Mouse (Mus musculus) splenic B cell, adult 2 months (primary cell): ENCODE measurements at regions not wholly inside any gene's neighbourhood (a gene's known extent, or its start where the extent isn't known, plus 50 kb on each side); places are given as distances from the start of the nearest gene placed in this dataset.

Source experiments
- DNase-seq: peaks from one replicate; pipeline ENCODE4 v3.0.0-alpha.2; 2011; ENCODE audit warnings: low read depth, low spot score
- H3K27me3 ChIP-seq: 2 replicates; pipeline ENCODE4 v1.6.1; 2012; ENCODE audit warnings: mild to moderate bottlenecking, low read length, moderate library complexity, mixed read lengths; ENCODE audit not compliant: control insufficient read depth, poor library complexity, insufficient read depth, severe bottlenecking
- H3K36me3 ChIP-seq: 2 replicates; pipeline ENCODE4 v1.6.1; 2012; ENCODE audit warnings: mild to moderate bottlenecking, low read length, moderate library complexity, mixed read lengths; ENCODE audit not compliant: control insufficient read depth, poor library complexity, insufficient read depth, severe bottlenecking

DNA sequence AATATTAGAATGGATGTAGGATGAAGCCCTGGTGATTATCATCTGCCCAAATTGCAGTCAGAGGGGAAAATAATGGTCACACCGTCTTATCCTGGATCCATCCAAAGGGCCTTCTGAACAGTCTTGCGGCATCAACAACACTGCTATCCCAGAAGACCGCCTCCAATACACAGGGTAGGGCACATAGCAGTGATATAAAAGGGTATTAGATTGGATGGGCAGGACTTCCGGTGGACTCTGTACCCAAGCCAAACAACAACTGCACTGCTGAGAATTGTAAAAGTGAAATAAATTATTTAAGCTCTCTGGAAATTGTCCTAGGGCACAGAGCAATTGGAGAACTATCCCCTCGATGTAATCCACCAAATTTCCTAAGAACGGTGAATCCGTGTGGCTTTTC, 173.0 kb upstream of the Klf7 start:
- no peak for DNase-seq
- no peaks in the 10 kb centered on the region for H3K27me3 ChIP-seq
- no peaks in the 10 kb centered on the region for H3K36me3 ChIP-seq

DNA sequence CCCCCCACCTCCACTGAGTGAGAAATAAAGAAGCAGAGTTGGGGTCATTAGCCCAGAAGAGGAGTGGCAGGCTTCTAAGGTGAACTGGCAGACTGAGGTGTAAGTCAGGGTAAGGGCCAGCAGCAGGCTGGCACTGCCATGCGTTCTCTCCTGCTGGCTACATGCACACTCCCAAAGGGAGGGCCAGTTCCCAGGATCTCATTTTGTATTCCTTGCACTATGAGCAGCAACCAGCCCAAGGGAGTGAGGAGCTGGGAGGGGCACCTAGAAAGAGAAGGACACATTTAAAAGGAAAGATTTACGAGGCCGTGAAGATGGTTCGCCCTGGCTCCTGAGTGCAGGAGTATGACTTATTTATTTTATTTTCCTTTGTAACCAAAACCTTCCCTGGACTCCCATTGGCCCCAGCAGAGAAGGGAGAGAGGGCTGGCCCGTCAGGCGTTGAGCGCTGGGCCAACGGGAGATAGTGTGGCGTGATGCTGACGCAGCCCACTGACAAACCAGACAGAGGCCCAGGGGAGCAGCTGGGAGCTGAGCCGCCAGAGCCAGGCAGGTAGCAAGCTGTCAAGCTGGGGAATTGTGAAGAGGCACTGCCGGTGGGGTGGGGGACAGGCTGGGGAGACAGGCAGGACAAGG, 166.8 kb upstream of the Klf7 start:
- DNase-seq = no peak

DNA sequence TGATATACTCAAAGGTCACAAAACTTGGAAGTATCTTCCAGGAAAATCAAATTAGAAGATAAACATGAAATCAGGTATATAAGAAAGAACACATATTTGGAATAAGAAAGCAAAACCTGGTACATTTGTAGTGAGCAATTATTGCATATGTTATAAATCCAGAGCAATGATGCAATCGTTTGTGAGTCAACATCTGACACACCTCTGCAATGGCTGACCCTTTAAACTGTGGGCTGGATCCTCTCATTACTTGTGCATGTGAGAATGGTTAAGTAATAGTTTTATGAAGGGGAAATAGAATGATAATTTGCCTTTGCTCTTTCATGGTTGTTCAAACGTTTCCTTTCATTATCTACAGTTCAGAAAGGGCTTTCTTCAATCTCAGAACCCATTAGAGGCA, 165.0 kb upstream of the Klf7 start:
- Histone ChIP-seq H3K27me3 (no peaks in the 10 kb centered on the region), H3K36me3 (no peaks in the 10 kb centered on the region)
- no peak for DNase-seq

More for the DNA sequence above, 166.8 kb upstream of the Klf7 start:
- no peaks in the 10 kb centered on the region for H3K27me3 ChIP-seq
- H3K36me3 ChIP-seq = no peaks in the 10 kb centered on the region

DNA sequence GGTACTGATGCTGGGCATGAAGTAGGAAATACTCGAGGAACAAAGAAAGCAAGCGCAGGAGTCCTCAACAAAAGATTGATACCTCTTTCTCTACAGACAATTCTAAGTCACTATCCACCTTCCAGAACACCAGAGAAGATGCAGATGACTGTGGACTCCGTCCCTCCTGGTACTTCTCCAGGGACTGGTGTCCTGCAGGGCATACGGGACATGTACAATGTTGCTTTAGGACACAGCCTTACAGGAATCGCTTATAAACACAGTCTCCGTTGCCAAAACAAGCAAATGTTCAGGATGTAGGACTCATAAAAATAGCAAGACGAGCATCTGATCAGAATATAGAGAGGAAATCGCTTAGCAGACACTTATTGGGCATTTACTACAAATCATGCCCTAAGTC, 162.6 kb upstream of the Klf7 start:
- no peak for DNase-seq
- Histone ChIP-seq H3K36me3 (no peaks in the 10 kb centered on the region), H3K27me3 (no peaks in the 10 kb centered on the region)

DNA sequence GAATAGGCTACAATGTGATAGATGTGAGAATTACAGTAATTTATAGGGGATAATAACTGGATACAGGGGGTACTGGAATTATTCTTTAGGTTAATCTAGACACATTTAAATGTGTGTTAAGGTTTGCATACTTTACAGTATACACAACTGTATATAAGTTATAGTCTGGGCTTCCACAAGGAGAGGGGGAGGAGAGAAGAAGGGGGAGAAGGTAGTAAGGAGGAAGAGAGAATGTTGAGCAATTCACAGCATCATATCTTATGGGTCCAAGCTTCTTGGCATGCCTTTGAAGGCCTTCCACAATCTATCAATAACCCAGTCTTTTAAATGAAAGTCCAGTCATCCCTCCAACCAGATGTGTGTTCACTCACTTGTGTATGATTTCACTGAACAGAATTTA, 153.8 kb upstream of the Klf7 start:
- Histone ChIP-seq H3K36me3 (no peaks in the 10 kb centered on the region), H3K27me3 (no peaks in the 10 kb centered on the region)
- no peak for DNase-seq

DNA sequence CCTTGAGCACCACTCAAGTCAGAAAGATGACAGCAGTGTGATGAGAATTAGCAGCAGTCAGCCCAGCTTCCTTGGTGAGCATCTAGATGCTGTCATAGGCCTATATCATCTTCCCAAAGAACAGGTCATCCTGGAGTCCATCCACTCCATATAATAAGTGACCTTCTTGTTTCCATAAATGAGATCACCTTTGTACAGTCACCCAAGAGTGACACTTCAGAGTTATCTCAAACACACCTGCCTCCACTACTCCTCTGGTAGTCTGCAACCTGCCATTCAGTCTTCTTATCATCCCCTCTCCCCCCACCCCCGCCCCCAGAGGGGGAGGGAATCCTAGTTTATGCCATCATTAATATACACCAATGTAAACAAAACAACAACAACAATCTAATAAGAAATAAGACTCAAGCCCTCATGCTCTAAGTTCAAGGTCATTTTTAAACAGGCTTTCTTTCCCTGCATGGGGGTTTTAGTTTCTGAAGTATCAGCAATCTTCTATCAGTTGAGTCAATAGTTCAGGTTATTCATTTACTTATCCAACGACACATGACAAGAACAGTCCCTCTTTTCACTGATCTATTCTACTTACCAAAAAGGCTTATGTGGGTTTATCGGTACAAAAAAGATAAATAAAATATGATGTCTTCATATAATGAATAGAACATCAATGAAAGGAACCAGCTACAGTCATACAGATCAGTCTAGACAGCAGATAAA, 153.2 kb upstream of the Klf7 start:
- no peaks in the 10 kb centered on the region for H3K36me3 ChIP-seq
- no peaks in the 10 kb centered on the region for H3K27me3 ChIP-seq
- no peak for DNase-seq

DNA sequence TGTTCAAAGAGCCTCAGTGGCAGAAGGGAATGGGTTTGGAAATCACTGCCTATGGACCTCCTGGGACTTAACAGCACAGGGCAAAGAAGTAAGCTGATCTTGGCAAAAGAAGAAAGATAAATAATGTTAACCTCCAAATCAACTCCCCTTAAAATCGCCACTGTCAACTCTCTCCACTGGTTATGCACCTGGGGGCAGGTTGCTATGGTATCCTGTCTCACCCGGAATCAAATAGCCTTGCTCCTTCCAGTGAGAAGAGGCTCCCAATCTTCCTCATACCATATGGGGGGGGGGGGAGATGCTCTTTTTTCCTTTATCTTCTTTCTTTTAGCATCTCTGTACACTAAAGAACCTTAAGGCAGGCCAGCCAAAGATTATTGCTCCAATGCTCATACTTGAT, 135.2 kb upstream of the Klf7 start:
- Histone ChIP-seq H3K27me3 (no peaks in the 10 kb centered on the region), H3K36me3 (no peaks in the 10 kb centered on the region)
- no peak for DNase-seq

DNA sequence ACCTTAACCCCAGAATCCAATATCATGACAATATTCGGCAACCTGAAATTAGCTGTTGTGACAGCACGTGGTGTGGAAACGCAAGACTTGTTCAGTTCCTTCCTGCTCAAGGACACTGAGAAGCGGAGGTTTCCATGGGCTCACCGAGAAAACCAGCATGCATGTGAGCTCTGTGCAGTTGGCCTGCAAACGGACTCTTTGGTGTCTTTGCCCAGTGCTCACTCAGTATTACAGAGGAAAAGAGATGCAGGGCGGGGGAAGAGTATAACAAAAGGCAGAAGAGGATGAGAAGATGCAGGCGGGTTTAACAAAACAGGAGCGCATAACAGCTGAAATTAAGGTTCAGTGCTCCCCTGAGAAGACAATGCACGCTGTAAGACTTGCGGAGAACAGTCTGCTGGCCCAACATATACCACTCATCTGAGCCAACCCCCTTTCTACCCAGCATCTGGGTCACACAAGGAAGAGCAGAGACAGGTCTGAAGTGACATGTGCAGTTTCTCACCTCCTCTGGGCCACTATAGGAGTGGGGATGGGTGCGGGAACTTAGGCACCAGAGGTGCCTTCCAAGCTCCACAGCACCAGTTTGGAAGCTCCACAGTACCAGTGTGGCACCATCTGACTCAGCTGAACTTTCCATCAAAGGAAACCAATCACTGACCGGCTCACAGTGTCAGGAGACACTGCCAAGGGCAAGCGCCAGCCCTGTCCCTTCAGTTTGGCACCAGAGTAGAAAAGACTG, 133.6 kb upstream of the Klf7 start:
- DNase-seq = no peak
- Histone ChIP-seq H3K27me3 (no peaks in the 10 kb centered on the region), H3K36me3 (no peaks in the 10 kb centered on the region)

DNA sequence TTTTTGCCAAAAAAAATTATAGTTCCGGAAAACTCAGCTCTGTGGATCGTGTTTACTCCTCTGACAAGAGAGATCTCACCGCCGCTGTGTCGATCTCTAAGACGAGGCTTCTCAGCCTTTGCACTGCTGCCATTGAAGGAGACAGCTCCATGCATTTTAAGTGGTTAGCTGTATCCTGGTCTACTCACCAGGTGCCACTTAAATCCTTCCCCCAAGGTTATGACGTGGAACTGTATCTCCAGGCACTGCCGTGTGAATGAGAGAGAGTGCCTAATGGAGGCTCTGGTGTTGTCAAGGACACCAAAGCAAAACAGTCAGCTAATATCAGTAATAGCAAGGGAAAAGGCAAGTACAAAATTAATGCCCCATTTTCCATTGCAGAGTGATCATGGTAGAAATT, 132.6 kb upstream of the Klf7 start:
- no peak for DNase-seq
- Histone ChIP-seq H3K36me3 (no peaks in the 10 kb centered on the region), H3K27me3 (no peaks in the 10 kb centered on the region)

DNA sequence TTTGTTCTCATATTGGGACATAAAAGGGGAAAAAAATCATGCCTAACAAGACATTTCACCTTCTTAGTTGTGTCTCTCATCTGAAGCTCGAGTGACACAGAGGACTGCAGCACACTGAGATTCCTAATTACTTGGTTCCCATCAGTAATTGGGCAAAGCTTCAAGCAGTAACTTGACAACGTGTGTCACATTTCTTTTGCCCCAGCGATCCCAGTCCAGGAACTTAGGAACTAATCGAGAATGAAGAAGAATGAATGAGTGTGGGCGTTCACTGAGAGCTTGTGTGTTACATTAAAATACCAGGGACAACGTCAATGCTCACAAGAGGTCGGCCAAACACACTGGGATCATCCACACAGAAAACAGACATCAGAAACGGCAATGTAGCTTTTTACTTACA, 131.9 kb upstream of the Klf7 start:
- no peaks in the 10 kb centered on the region for H3K27me3 ChIP-seq
- no peaks in the 10 kb centered on the region for H3K36me3 ChIP-seq
- no peak for DNase-seq

DNA sequence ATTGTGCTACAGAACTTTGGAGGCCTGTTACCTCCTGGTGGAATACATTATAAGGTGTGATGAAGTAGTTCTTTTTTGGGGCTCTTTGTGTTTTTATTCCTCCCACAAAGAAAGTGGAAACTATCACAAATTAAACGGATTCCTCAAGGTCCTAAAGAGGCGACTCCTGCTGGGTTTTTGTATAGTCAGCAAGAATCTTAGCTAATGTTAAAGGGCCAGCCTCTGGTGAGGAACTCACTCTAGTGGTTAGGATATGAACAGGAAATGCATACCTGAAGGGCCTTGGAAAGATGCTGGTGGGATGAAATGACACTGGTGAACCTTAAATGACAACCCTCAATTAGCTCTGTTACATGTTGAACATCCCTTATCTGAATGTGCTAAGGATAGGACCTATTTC, 120.3 kb upstream of the Klf7 start:
- DNase-seq = no peak
- Histone ChIP-seq H3K27me3 (no peaks in the 10 kb centered on the region), H3K36me3 (no peaks in the 10 kb centered on the region)

DNA sequence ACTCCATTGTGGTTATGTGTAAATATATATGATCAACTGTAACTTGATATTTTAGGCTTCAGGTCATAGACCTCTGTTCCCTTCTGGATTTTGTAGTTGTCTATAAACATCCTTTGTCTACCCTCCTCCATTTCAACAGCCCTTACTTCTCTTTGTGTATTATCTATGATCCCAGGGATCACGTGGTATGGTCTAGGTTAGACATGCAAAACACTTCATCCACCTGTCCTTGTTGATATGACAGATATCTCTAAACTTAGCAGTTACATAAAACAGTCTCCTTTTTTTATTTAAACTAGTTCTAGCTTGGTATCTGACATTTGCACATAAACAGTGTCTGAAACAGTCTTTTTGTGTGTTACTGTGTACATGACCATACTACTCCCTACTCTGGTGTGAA, 107.6 kb upstream of the Klf7 start:
- no peak for DNase-seq
- no peaks in the 10 kb centered on the region for H3K36me3 ChIP-seq
- H3K27me3 ChIP-seq = no peaks in the 10 kb centered on the region

DNA sequence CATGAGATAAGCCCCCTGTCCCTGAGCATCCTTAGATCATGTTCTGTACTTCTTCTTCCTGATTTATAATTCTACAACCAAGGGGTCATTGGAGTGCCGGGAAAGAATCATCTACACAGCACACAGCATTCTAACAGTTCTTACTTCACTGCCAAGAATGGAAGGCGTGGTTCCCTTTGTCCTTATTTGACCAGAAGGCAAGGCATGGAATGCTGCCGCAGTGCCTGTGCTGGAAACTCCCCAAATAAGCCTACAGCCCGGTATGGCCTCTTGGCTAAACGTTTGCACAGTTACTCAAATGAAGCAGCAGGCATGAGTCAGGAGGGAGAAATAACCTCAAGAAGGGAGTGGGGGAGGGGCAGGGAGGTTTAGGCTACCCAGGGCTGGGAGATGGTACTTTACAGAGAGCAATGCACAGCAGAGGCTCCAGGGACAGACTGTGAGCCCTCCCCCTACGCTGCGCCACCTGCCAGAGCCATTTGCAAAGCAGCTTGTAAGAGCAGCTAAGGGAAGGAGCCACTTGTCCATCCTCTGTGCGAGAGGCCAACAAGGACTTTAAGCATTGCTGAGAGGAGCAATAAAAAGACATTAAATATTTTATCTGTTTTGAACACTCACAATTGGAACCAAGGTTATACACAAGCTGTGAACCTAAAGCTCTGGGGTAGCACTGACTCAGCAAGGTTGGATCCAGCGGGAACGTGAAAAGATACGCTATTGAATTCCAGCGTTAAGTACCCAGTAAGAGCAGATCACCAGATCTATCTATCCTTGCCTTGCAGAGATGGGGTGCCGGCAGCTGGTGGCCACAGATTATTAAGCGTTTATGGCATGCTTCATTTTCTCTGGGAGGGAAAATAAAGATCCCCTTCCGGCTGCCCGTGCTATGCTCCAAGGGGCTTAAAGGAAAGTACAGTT, 104.2 kb upstream of the Klf7 start:
- H3K27me3 ChIP-seq = no peaks in the 10 kb centered on the region
- no peaks in the 10 kb centered on the region for H3K36me3 ChIP-seq
- DNase-seq = no peak

DNA sequence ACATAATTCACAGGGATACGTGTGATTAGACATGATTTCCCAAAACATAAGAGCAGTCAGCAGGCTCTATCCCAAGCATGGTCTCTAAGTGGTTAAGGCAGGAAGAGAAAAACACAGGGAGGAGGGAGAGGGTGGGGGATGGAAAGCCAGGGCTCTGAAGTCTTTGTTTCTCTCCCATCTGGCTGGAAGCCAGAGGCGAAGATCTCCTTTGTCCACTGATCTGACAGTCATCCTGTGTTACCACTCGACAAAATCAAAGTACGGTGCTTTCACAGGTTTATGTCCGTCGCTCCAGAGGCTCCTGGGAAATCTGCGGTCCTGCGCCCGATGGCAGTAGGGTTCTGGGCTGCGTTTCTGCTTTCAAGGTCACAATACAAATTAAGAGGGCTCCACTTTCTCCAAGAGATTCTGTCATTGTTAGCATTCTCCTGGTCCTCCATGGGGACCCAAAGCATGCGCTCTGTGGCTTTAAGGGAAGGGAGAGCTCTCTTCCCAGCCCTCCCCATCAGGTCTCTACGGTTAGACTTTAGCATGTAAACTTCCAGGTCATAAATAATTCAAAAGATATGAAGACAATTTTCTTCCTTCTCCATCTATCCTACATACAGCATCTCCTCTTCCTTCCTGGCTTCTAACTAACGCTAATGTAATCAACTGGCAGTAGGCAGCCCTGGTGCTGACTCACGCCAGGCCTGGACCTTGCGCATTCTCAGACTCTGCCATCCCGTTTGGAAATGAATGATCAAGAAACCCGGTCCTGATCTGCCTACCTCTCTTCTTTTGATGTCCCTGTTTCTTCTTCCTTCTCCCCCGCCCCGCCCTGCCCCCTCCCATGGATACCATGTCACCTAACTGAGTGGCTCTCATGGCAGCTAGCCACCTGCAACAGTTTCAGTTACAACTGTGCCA, 102.0 kb upstream of the Klf7 start:
- no peak for DNase-seq
- Histone ChIP-seq H3K27me3 (no peaks in the 10 kb centered on the region), H3K36me3 (no peaks in the 10 kb centered on the region)
